Mouse (Mus musculus) spleen, adult 2 months (tissue): Measurements from ENCODE around the gene Sstr3. TPM values are rescaled to one million over a fixed set of nuclear protein-coding genes. Genes with fewer than 3 reads are reported as not detected.

Experiments used
- DNase-seq, 2 experiments: peaks; one replicate each; pipeline versions ENCODE4 v3.0.0 to v3.0.0-alpha.2; 2012 to 2021; ENCODE audit warnings: low spot score in 2 of 2, low read depth in 1 of 2
- H3K27ac ChIP-seq: fragments of 200-500 bp; 2 replicates; pipeline ENCODE4 v1.5.1; 2012; ENCODE audit warnings: low read length, inconsistent platforms; ENCODE audit not compliant: insufficient read depth
- H3K27me3 ChIP-seq: fragments of 200-500 bp; 2 replicates; pipeline ENCODE4 v1.6.1; 2012; ENCODE audit warnings: mild to moderate bottlenecking, moderate library complexity, low read length, inconsistent platforms; ENCODE audit not compliant: control insufficient read depth, insufficient read depth
- H3K36me3 ChIP-seq: fragments of 200-500 bp; 2 replicates; pipeline ENCODE4 v1.6.1; 2012; ENCODE audit warnings: mild to moderate bottlenecking, low read length, inconsistent platforms; ENCODE audit not compliant: control insufficient read depth, insufficient read depth
- H3K4me1 ChIP-seq: fragments of 200-500 bp; 2 replicates; pipeline ENCODE4 v1.6.1; 2011; ENCODE audit warnings: inconsistent platforms; ENCODE audit not compliant: control insufficient read depth, insufficient read depth, insufficient read length
- H3K4me3 ChIP-seq: fragments of 200-500 bp; 2 replicates; pipeline ENCODE4 v1.5.1; 2011; ENCODE audit warnings: mild to moderate bottlenecking, inconsistent platforms; ENCODE audit not compliant: insufficient read depth, insufficient read length; ENCODE audit errors: extremely low read depth
- CTCF ChIP-seq: fragments of 200-500 bp; IDR thresholded peaks from 2 replicates; pipeline ENCODE4 v1.5.1; 2011; ENCODE audit warnings: mild to moderate bottlenecking, inconsistent platforms; ENCODE audit not compliant: insufficient read depth, insufficient read length, insufficient replicate concordance; ENCODE audit errors: extremely low read depth
- POLR2A ChIP-seq: fragments of 200-500 bp; IDR thresholded peaks from 2 replicates; pipeline ENCODE4 v1.6.1; 2011; ENCODE audit warnings: low read depth, low read length, inconsistent platforms
- WGBS: fragments of 180-500 bp; shearing (Covaris S2); methylation state at CpG from one replicate; pipeline ENCODE4 v1.1.7; 2018; 5-methylcytosine and 5-hydroxymethylcytosine counted together
- polyA plus RNA-seq: library from polyadenylated mRNA; depleted of rRNA; stranded (reverse); fragments of >200 nt; gene quantifications from 2 replicates; pipeline ENCODE4 v1.2.3, GENCODE M21; 2012; rRNA removed

Sstr3 gene
- polyA plus RNA-seq, 1 experiment = 0.26 TPM

- Histone ChIP-seq H3K4me1 (peaks cover 4% of the 10 kb centered on the region; the same call in 1 of the 2 replicates), H3K36me3 (no peaks in the 10 kb centered on the region), H3K4me3 (no peak overlapping the region), H3K27ac (no peak overlapping the region), H3K27me3 (no peaks in the 10 kb centered on the region)
- no peak for DNase-seq
- TF ChIP-seq POLR2A (no peak), CTCF (no peak)
- 70% methylated on average over 8 of the region's 8 CpGs for WGBS
Observed at GRCm38 (mm10) chr15:78489906-78490305, 54.6 kb downstream of the Sstr3 start.

GRCm38 (mm10) chr15:78489248-78489647 is 55.2 kb downstream of the Sstr3 start:
- H3K27me3 ChIP-seq = no peaks in the 10 kb centered on the region

GRCm38 (mm10) chr15:78487066-78487465 is 57.4 kb downstream of the Sstr3 start:
- no peak for DNase-seq
- H3K27ac ChIP-seq = no peak overlapping the region
- no peak for TF ChIP-seq CTCF
- TF ChIP-seq POLR2A = no peak
- H3K36me3 ChIP-seq = no peaks in the 10 kb centered on the region
- WGBS = 63% methylated on average over 4 of the region's 4 CpGs
- no peaks in the 10 kb centered on the region for H3K27me3 ChIP-seq
- H3K4me1 ChIP-seq = no peaks in the 10 kb centered on the region
- no peak overlapping the region for H3K4me3 ChIP-seq

More at GRCm38 (mm10) chr15:78489248-78489647, 55.2 kb downstream of the Sstr3 start:
- H3K27ac ChIP-seq = no peak overlapping the region
- H3K36me3 ChIP-seq = no peaks in the 10 kb centered on the region
- no peak overlapping the region for H3K4me3 ChIP-seq
- TF ChIP-seq POLR2A (no peak), CTCF (no peak)
- no peaks in the 10 kb centered on the region for H3K4me1 ChIP-seq
- 88% methylated on average over 3 of the region's 3 CpGs for WGBS
- no peak for DNase-seq

Other genes with a start within 250 kb of the Sstr3 start
- 14.4 and 16.4 TPM in 2 replicates for gene Csf2rb2, start 239.0 kb downstream of the Sstr3 start, polyA plus RNA-seq
- 39.5 and 44.9 TPM in 2 replicates for gene Csf2rb, start 218.9 kb downstream of the Sstr3 start, polyA plus RNA-seq
- gene Tex33, start 148.8 kb downstream of the Sstr3 start, polyA plus RNA-seq = not detected in 2 replicates
- gene Tst, start 138.8 kb downstream of the Sstr3 start, polyA plus RNA-seq = 16.3 and 16.8 TPM in 2 replicates
- gene Mpst, start 138.3 kb downstream of the Sstr3 start, polyA plus RNA-seq = 97.7 and 117 TPM in 2 replicates
- 61.5 and 85.3 TPM in 2 replicates for gene Kctd17, start 116.1 kb downstream of the Sstr3 start, polyA plus RNA-seq
- gene Tmprss6, start 76.1 kb downstream of the Sstr3 start, polyA plus RNA-seq = 0.21 and 0.35 TPM in 2 replicates
- 63.5 and 84.1 TPM in 2 replicates for gene Il2rb, start 49.4 kb downstream of the Sstr3 start, polyA plus RNA-seq
- gene C1qtnf6, start 13.3 kb downstream of the Sstr3 start, polyA plus RNA-seq = 22.9 and 23.6 TPM in 2 replicates
- 1,941 and 2,027 TPM in 2 replicates for gene Rac2, start 28.1 kb upstream of the Sstr3 start, polyA plus RNA-seq
- gene Cyth4, start 52.4 kb upstream of the Sstr3 start, polyA plus RNA-seq = 136 and 148 TPM in 2 replicates
- 0.20 and 0.29 TPM in 2 replicates for gene Elfn2, start 174.1 kb upstream of the Sstr3 start, polyA plus RNA-seq
- gene Mfng, start 228.8 kb upstream of the Sstr3 start, polyA plus RNA-seq = 66.0 and 78.6 TPM in 2 replicates